ENCODE assay signal across 9 mouse cellular contexts in genomic region chr11:32342770-32343191, GRCm38 (mm10). TPM values are rescaled to one million over a fixed set of nuclear protein-coding genes. Genes with fewer than 3 reads are reported as not detected.
A peak's percentile ranks its signal among the peaks of the same experiment; 100 is the strongest.
DNase-seq lines count a peak whose midpoint lies in the region; TF ChIP-seq lines count a peak whose summit lies in the region.
"Had no signal": no experiment of that assay in that cellular context is flagged by ENCODE, and none has a peak within 500 bp of the region (broad histone marks: within the 10 kb centered on the region; RNA-seq: fewer than 3 reads in every experiment).

No protein-coding gene starts in this region.

- no peak for TF ChIP-seq POLR2A in ES-Bruce4 (IDR thresholded peaks at IDR 0.05; ENCODE audit: insufficient read depth, low read length)

- no peak overlapping the region for H3K9ac ChIP-seq in ES-Bruce4 (ENCODE audit: low read depth, poor library complexity, severe bottlenecking)

- H3K9me3 ChIP-seq in ES-Bruce4 (replicated peaks; ENCODE audit: control insufficient read depth, insufficient read depth, low read length, poor library complexity, severe bottlenecking): no peaks in the 10 kb centered on the region
- H3K9me3 ChIP-seq: heart, embryonic 13.5 days had no signal

- H3K27ac ChIP-seq in ES-Bruce4 (ENCODE audit: insufficient read depth, low read length): no peak overlapping the region
- H3K27ac ChIP-seq: heart, embryonic 13.5 days had no signal

- DNase-seq in adrenal gland, adult (ENCODE audit: inconsistent age in 2 of 2, low spot score in 1 of 2): peak; percentile 37 to 86
- no peak for DNase-seq in adrenal gland, adult 8-10 months
- DNase-seq in layer of hippocampus, postnatal 10 days (ENCODE audit: low spot score in 2 of 2): peak; percentile 53 to 66
- no peak for DNase-seq in layer of hippocampus, adult 18-20 months (ENCODE audit: low spot score in 2 of 2)
- peak; percentile 45 for DNase-seq in cerebellum, adult 9-11 months
- DNase-seq in lung, postnatal 10 days: peak; percentile 67
- peak; percentile 54 to 67 for DNase-seq in thymus, postnatal 36 days

- TF ChIP-seq EP300 in ES-Bruce4 (IDR thresholded peaks at IDR 0.05; ENCODE audit: insufficient read depth, low read depth, low read length): no peak

- H3K4me3 ChIP-seq in ES-Bruce4 (ENCODE audit: low read depth, low read length): no peak overlapping the region
- H3K4me3 ChIP-seq: heart, embryonic 13.5 days had no signal

- no peaks in the 10 kb centered on the region for H3K27me3 ChIP-seq in ES-Bruce4 (ENCODE audit: control insufficient read depth, insufficient read depth, low read length, poor library complexity, severe bottlenecking)

- peak; percentile 94 for TF ChIP-seq CTCF in ES-Bruce4 (IDR thresholded peaks at IDR 0.05; ENCODE audit: low read depth, low read length)

- H3K4me1 ChIP-seq in ES-Bruce4 (ENCODE audit: control insufficient read depth, insufficient read depth, low read length): no peaks in the 10 kb centered on the region

- H3K36me3 ChIP-seq in ES-Bruce4 (ENCODE audit: control insufficient read depth, insufficient read depth, low read length, poor library complexity, severe bottlenecking): no peaks in the 10 kb centered on the region
- H3K36me3 ChIP-seq: heart, embryonic 13.5 days had no signal

RNA-seq across cellular contexts. Expression of gene Sh3pxd2b, which starts 4.8 kb away (rescaled TPM):
- 10 to 100 TPM in 2 of 4 experiments, 1 to 10 TPM in 2; 5.6 to 10.8 (median 8.8) TPM for total RNA-seq in adrenal gland, adult 8-10 months (2022)
- 10 to 100 TPM; 28.3 to 28.5 TPM for total RNA-seq in layer of hippocampus, postnatal 10 days (2021)
- total RNA-seq in layer of hippocampus, adult 18-20 months (2021): 10 to 100 TPM; 10.0 to 12.0 TPM
- polyA plus RNA-seq in ES-Bruce4 (2011; ENCODE audit: insufficient read depth, insufficient read length, low read depth, missing spikeins): 5.9 and 6.1 TPM in 2 replicates

RNA-seq across cellular contexts. Expression of gene Hbq1a, which starts 42.9 kb away (rescaled TPM):
- under 1 TPM in 1 of 4 experiments, not detected in 3; 0.54 TPM for total RNA-seq in adrenal gland, adult 8-10 months (2022)
- 1 to 10 TPM; 1.6 to 2.7 TPM for total RNA-seq in layer of hippocampus, postnatal 10 days (2021)
- 1 to 10 TPM in 1 of 2 experiments, under 1 TPM in 1; 0.97 to 1.3 TPM for total RNA-seq in layer of hippocampus, adult 18-20 months (2021)
- polyA plus RNA-seq in ES-Bruce4 (2011; ENCODE audit: insufficient read depth, insufficient read length, low read depth, missing spikeins): not detected in 2 replicates

RNA-seq across cellular contexts. Expression of gene Hba-a2, which starts 46.5 kb away (rescaled TPM):
- total RNA-seq in adrenal gland, adult 8-10 months (2022): 1,000 to 10,000 TPM in 1 of 4 experiments, 100 to 1,000 TPM in 3; 528 to 1,532 (median 627) TPM
- 100 to 1,000 TPM; 562 to 789 TPM for total RNA-seq in layer of hippocampus, postnatal 10 days (2021)
- total RNA-seq in layer of hippocampus, adult 18-20 months (2021): 100 to 1,000 TPM; 253 to 257 TPM
- polyA plus RNA-seq in ES-Bruce4 (2011; ENCODE audit: insufficient read depth, insufficient read length, low read depth, missing spikeins): 5.6 and 10.3 TPM in 2 replicates

RNA-seq across cellular contexts. Expression of gene Hbq1b, which starts 56.0 kb away (rescaled TPM):
- total RNA-seq in adrenal gland, adult 8-10 months (2022): not detected
- 1 to 10 TPM; 2.3 to 4.1 TPM for total RNA-seq in layer of hippocampus, postnatal 10 days (2021)
- 1 to 10 TPM in 1 of 2 experiments, not detected in 1; 1.6 TPM for total RNA-seq in layer of hippocampus, adult 18-20 months (2021)
- polyA plus RNA-seq in ES-Bruce4 (2011; ENCODE audit: insufficient read depth, insufficient read length, low read depth, missing spikeins): not detected in 2 replicates

RNA-seq across cellular contexts. Expression of gene Hba-a1, which starts 59.5 kb away (rescaled TPM):
- total RNA-seq in adrenal gland, adult 8-10 months (2022): 1,000 to 10,000 TPM in 1 of 4 experiments, 100 to 1,000 TPM in 3; 803 to 2,295 (median 899) TPM
- 100 to 1,000 TPM; 667 to 733 TPM for total RNA-seq in layer of hippocampus, postnatal 10 days (2021)
- total RNA-seq in layer of hippocampus, adult 18-20 months (2021): 100 to 1,000 TPM; 298 to 318 TPM
- polyA plus RNA-seq in ES-Bruce4 (2011; ENCODE audit: insufficient read depth, insufficient read length, low read depth, missing spikeins): 1.2 and 1.6 TPM in 2 replicates

Comparison
In these comparisons a context has a peak if more than half of its experiments do, and no peak if none do; other contexts are left out.
1. DNase-seq: peak in adrenal gland, adult (2 of 2), layer of hippocampus, postnatal 10 days (2 of 2), cerebellum, adult 9-11 months (single experiment), lung, postnatal 10 days (single experiment) and thymus, postnatal 36 days (2 of 2); none in adrenal gland, adult 8-10 months (single experiment) and layer of hippocampus, adult 18-20 months (0 of 2).